19 mouse cellular contexts compared by ENCODE assay signal in the genomic region with DNA sequence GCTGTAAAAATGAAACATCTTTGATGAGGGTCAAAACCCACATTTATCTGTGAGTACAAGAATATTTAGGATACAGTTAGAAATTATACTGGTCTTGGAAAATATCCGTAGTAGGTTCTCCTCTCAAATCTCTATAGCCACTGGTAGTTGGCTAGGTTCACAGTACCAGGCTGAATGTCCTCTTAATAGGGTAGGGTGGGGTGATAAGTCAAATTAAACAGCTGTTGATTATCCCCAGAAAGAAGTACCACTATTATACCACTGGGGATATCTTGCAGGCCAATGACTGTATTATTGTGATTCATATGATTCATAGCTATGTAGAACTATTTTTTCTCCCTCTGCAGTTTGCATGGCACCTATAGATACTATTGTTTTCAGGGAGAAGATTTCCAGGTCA.
"Had no signal": no experiment of that assay in that cellular context is flagged by ENCODE, and none has a peak within 500 bp of the region (broad histone marks: within the 10 kb centered on the region; RNA-seq: fewer than 3 reads in every experiment).

No protein-coding gene starts in this region.

- H3K27me3 ChIP-seq: liver, embryonic 12.5 days; midbrain, embryonic 12.5 days; neural tube, embryonic 13.5 days; neural tube, embryonic 15.5 days had no signal

- H3K27ac ChIP-seq: liver, embryonic 12.5 days; liver, embryonic 14.5 days; midbrain, embryonic 10.5 days; midbrain, embryonic 12.5 days; neural tube, embryonic 13.5 days; neural tube, embryonic 15.5 days had no signal

- ATAC-seq: liver, embryonic 12.5 days; midbrain, embryonic 16.5 days had no signal

- H3K36me3 ChIP-seq: liver, embryonic 12.5 days; midbrain, embryonic 10.5 days; midbrain, embryonic 12.5 days; neural tube, embryonic 13.5 days; neural tube, embryonic 15.5 days had no signal

- H3K4me2 ChIP-seq: liver, embryonic 12.5 days; lung, embryonic 14.5 days; midbrain, embryonic 12.5 days; neural tube, embryonic 13.5 days; neural tube, embryonic 15.5 days had no signal

- DNase-seq: lung, postnatal 14 days; midbrain, embryonic 14.5 days; retina, postnatal 1 day; right cerebral cortex, adult 18-20 months; right cerebral cortex, postnatal 25 days; right cerebral cortex, postnatal 4 days; spleen, adult 18-20 months; thymus, adult 18-20 months; thymus, postnatal 14 days; thymus, postnatal 36 days had no signal

- H3K4me3 ChIP-seq: liver, embryonic 12.5 days; midbrain, embryonic 10.5 days; midbrain, embryonic 12.5 days; myocyte; neural tube, embryonic 13.5 days; neural tube, embryonic 15.5 days had no signal

- H3K4me1 ChIP-seq: liver, embryonic 12.5 days; midbrain, embryonic 10.5 days; midbrain, embryonic 12.5 days; neural tube, embryonic 13.5 days; neural tube, embryonic 15.5 days had no signal

- H3K9me3 ChIP-seq: liver, embryonic 12.5 days; midbrain, embryonic 10.5 days; midbrain, embryonic 12.5 days; neural tube, embryonic 13.5 days; neural tube, embryonic 15.5 days had no signal

- H3K9ac ChIP-seq: liver, embryonic 12.5 days; liver, embryonic 14.5 days; lung, embryonic 14.5 days; midbrain, embryonic 12.5 days; neural tube, embryonic 13.5 days; neural tube, embryonic 15.5 days had no signal
